Mouse (Mus musculus) 3T3-L1 (cell line): Measurements from ENCODE around the gene Ttc21b.

ENCODE experiments used
- DNase-seq: peaks from one replicate; pipeline ENCODE4 v3.0.0-alpha.2; 2015; ENCODE audit warnings: low read depth, low spot score

Ttc21b gene

GRCm38 (mm10) chr2:66173134-66173533 is 83.3 kb downstream of the Ttc21b start:
- no peak for DNase-seq

DNA sequence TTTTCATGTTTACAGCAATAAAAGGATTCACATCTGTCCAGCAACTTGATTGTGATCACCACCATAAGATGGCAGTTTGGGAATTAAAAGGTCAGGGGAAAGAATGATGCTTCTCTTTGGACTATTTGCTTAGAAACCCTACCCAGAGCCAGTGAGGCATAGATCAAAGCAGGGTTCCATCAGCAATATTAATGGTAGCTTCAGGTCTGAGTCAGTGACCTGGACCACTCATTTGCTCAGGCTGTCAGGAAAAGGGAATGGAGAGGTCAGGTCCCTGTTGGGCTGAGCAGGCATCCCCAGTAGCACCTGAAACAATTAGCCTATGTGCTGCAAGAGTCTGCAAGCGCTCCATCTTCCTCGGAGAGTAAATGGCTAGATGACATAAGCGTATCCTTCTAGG is 84.8 kb downstream of the Ttc21b start:
- DNase-seq: no peak

- no peak for DNase-seq
Measured at GRCm38 (mm10) chr2:66170721-66171120, 85.7 kb downstream of the Ttc21b start.

DNA sequence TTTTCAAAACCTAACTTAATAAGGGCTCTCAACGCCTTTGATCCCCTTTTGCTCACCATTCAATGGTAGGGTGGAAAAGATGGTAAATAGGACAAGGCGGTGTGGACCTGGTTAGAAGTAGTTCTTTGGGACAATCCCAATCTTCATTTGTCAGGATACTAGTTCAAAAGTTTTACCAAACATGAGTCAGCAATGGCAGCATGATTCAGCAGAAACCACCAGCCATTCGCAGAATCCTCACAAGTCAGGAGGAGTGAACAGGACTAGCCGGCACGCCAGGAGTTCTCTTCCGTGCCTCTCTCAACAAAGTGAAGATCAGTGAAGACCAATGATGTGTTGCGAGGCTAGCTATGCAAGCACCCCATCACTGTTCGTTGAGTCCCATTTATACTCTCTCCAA is 91.4 kb downstream of the Ttc21b start:
- no peak for DNase-seq

GRCm38 (mm10) chr2:66158140-66158915 is 98.1 kb downstream of the Ttc21b start:
- DNase-seq: no peak

- no peak for DNase-seq
Measured at GRCm38 (mm10) chr2:66151436-66151835, 105.0 kb downstream of the Ttc21b start.

DNA sequence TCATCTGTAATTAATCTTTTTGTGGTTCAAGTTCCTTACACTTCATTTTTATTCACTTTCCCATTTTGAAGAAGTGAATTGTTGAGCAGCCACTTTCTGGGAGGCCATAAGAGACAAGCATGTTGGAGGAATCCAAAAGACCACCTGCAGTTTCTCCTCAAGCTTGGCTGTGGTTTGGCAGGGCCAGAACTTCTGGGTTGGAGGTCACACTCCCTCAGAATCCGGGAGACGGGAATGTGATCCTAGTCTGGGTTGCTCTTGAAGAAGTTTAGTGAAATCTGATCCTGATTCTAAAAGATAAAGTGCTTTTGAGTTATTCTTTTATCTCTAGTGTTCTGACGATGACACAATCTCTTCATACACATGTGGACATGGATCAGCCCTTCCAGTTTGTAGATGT is 105.9 kb downstream of the Ttc21b start:
- DNase-seq: no peak

DNA sequence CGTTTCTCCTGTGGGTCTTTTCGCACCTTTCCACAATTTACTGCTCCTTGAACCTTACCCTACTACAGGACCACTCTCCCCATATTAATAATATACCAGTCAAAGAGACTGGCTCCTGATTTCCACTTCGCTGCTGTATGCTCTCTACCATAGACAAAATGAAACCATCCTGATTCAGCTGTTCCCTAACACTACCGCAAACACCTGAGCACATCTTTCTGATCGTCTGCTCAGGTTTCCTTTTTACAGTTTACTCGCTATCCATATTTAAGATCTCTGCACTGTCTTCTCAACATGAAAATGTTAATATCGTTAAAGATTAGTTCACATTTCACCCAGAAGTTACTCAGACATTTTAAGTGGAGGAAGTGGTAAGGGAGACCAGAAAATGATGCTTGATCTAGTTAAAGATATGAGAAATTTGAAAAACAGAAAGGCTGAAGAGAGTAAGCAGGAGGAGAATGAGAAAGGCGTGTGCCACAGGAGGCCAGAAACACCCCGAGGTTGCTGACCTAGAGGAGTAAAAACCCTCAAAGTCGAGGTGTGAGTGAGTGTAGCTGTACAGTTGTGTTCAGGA is 107.7 kb downstream of the Ttc21b start:
- DNase-seq: no peak

DNA sequence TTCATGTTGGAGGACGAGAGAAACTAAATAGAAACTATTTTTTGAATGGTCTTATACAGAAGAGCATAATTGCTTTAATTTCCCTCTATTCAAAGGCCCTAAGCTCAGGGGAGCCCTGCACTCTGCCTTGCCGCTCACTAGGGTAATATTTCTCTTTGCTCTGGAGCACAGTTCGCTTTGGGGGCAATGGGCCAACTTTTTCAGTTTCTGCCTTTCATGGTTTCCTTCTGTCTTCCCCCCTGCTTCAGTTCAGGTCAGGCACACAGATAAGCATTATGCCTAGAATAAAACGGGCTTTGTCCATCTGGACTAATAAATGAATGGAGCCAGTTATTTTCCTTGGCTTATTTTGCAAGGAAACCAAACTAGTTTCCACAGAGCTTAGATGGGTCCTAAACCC is 109.9 kb downstream of the Ttc21b start:
- no peak for DNase-seq

DNA sequence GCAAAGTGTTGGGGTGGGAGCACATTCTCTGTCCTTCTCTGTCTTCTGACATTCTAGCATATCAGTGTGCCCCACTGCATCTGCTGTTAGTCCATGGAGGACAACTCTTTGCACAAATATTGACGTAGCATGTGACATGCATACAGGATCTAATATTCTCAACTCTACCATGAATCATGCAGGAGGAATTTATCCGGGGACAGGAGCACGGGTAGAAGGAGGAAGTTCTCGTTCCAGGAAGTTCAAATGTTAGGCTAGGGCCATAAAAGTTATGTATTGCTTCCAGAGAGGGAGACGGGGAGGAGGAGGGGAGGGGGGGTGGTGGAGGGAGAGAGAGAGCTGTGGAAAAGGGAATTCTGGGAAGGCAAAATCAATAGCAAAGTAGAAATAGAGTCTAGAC is 111.6 kb downstream of the Ttc21b start:
- peak; percentile 71 for DNase-seq

- DNase-seq: no peak
Measured at GRCm38 (mm10) chr2:66143284-66143683, 113.1 kb downstream of the Ttc21b start.

- no peak for DNase-seq
Measured at GRCm38 (mm10) chr2:66142711-66143110, 113.7 kb downstream of the Ttc21b start.

DNA sequence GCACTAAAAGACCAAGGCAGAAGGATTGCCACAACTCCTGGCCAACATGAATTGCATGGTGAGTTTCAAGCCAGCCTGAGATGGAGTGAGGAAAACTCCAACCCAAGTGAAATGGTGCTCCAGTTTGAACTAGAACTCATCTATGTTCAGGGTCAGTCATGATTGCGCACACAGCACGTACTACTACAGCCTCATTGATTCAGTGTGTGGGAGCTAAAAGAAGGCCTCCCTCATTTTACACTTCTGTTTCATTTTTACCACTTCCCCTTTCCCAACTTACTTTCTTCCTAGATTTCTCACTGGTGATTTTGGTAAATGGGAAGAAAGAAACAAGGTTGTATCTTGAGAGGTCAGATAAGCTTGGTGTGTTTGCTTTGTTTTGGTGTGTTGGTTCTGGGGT is 114.1 kb downstream of the Ttc21b start:
- no peak for DNase-seq

GRCm38 (mm10) chr2:66140246-66140645 is 116.2 kb downstream of the Ttc21b start:
- DNase-seq: no peak
